Mouse (Mus musculus): Measurements from ENCODE around the gene Ankrd52. TPM values are rescaled to one million over a fixed set of nuclear protein-coding genes. Genes with fewer than 3 reads are reported as not detected.

Ankrd52 gene
- polyA plus RNA-seq, 1 experiment from 2014 or later: 9.6 TPM

DNA sequence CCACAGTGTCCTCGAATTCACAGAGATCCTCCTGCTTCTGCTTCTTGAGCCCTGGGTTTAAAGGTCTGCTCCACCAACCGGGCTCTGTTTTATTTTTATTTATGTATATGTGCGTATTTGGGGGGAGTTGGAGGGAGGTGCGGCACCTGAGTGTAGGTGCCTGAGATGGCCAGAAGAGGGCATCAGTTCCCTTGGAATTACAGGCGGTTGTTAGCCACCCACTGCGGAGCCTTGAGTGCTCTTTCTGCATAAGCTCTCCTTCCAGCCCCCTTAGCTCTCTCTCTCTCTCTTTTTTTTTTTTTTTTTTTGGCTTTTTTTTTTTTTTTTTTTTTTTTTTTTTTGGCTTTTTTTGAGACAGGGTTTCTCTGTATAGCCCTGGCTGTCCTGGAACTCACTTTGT is 2.5 kb upstream of the Ankrd52 start:
- Histone ChIP-seq H3K9me3 (no peaks in the 10 kb centered on the region), H3K36me3 (peaks cover 15% of the 10 kb centered on the region)

DNA sequence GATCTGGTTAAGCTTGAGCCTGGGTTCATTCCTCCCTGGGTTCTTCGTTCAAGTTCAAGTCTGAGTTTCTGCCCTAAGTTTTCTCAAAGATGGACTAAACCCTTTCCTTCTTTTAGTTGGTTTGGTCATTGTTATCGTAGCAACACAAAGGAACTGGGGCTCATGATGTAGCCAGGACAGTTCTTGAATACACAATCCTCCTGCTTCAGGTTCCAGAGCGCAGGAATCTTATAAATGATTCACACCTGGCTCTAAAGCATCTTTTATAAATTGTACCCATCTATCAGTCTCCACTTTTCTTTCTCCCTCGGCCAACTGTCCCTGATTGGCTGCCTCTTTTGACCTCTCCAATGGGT is 838 bp upstream of the Ankrd52 start:
- peak overlapping the region; percentile 98 for H3K27ac ChIP-seq
- H3K27me3 ChIP-seq (ENCODE audit: insufficient read depth, poor library complexity, severe bottlenecking): no peaks in the 10 kb centered on the region
- H3K4me3 ChIP-seq: peak overlapping the region; percentile 98
- no peak for DNase-seq (ENCODE audit: low spot score)
- peaks cover 32% of the 10 kb centered on the region for H3K36me3 ChIP-seq
- WGBS: 49% methylated on average over 4 of the region's 4 CpGs
- no peaks in the 10 kb centered on the region for H3K9me3 ChIP-seq
- H3K4me1 ChIP-seq (replicated peaks): peaks cover 28% of the 10 kb centered on the region

More for the DNA sequence above, 2.5 kb upstream of the Ankrd52 start:
- no peaks in the 10 kb centered on the region for H3K27me3 ChIP-seq (ENCODE audit: insufficient read depth, poor library complexity, severe bottlenecking)
- WGBS: 77% methylated on average over 6 of the region's 6 CpGs
- peaks cover 35% of the 10 kb centered on the region for H3K4me1 ChIP-seq (replicated peaks)
- no peak for DNase-seq (ENCODE audit: low spot score)
- H3K27ac ChIP-seq: no peak overlapping the region
- H3K4me3 ChIP-seq: no peak overlapping the region

- peak; percentile 71 for DNase-seq (ENCODE audit: low spot score)
- H3K4me1 ChIP-seq (replicated peaks): peaks cover 28% of the 10 kb centered on the region
- peak overlapping the region; percentile 98 for H3K27ac ChIP-seq
- peaks cover 45% of the 10 kb centered on the region for H3K36me3 ChIP-seq
- H3K4me3 ChIP-seq: peak overlapping the region; percentile 98
- under 1% methylated on average over 46 of the region's 47 CpGs for WGBS
- no peaks in the 10 kb centered on the region for H3K9me3 ChIP-seq
- no peaks in the 10 kb centered on the region for H3K27me3 ChIP-seq (ENCODE audit: insufficient read depth, poor library complexity, severe bottlenecking)
Observed at GRCm38 (mm10) chr10:128377222-128377939, 466 bp downstream of the Ankrd52 start.

DNA sequence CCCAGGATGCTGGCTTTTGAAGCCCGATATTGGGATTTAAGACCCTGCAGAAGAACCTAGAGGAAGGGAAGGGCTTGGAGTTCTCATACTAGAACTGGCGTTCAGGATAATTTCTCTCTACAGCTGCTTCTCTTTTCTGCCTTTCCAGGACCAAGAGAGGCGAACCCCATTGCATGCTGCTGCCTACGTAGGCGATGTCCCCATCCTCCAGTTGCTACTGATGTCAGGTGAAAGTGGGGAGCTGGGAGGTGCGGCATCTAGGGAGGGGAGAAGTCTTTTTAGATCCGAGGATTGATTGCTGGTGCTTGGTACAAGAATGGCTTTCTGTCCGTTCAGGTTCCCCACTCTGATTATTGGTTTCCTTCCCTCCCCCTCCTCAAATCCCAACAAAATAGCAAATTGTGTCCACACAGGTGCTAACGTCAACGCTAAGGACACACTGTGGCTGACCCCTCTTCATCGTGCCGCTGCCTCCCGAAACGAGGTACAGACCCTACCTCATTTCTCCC is 1.1 kb downstream of the Ankrd52 start:
- Histone ChIP-seq H3K27ac (peak overlapping the region; percentile 98), H3K4me3 (peak overlapping the region; percentile 98), H3K27me3 (ENCODE audit: insufficient read depth, poor library complexity, severe bottlenecking) (no peaks in the 10 kb centered on the region), H3K36me3 (peaks cover 51% of the 10 kb centered on the region), H3K4me1 (replicated peaks) (peaks cover 28% of the 10 kb centered on the region), H3K9me3 (no peaks in the 10 kb centered on the region)
- DNase-seq (ENCODE audit: low spot score): no peak
- WGBS: 61% methylated on average over 14 of the region's 14 CpGs

- no peak for DNase-seq (ENCODE audit: low spot score)
- peak overlapping the region; percentile 98 for H3K4me3 ChIP-seq
- no peaks in the 10 kb centered on the region for H3K9me3 ChIP-seq
- H3K4me1 ChIP-seq (replicated peaks): peaks cover 28% of the 10 kb centered on the region
- peaks cover 56% of the 10 kb centered on the region for H3K36me3 ChIP-seq
- H3K27me3 ChIP-seq (ENCODE audit: insufficient read depth, poor library complexity, severe bottlenecking): no peaks in the 10 kb centered on the region
- peak overlapping the region; percentile 98; the same call in 1 of the 2 replicates for H3K27ac ChIP-seq
- WGBS: 78% methylated on average over 3 of the region's 3 CpGs
Observed at GRCm38 (mm10) chr10:128378462-128378861, 1.5 kb downstream of the Ankrd52 start.

DNA sequence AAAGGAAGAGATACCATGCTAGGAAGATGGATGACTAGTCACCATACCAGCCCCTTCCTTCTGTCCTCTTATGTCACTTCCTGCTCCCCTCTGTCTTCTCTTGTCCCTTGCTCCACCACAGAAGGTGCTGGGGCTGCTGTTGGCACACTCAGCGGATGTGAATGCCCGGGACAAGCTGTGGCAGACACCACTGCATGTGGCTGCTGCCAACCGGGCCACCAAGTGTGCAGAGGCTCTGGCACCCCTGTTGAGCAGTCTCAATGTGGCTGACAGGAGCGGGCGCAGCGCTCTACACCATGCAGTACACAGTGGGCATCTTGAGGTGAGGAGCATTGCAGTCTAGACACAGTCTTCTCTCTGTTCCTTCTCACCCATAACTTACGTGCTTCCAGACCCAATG is 2.3 kb downstream of the Ankrd52 start:
- Histone ChIP-seq H3K9me3 (no peaks in the 10 kb centered on the region), H3K36me3 (peaks cover 64% of the 10 kb centered on the region), H3K4me1 (replicated peaks) (peaks cover 28% of the 10 kb centered on the region), H3K27ac (no peak overlapping the region), H3K27me3 (ENCODE audit: insufficient read depth, poor library complexity, severe bottlenecking) (no peaks in the 10 kb centered on the region), H3K4me3 (no peak overlapping the region)
- WGBS: 98% methylated on average over 7 of the region's 7 CpGs
- DNase-seq (ENCODE audit: low spot score): no peak

DNA sequence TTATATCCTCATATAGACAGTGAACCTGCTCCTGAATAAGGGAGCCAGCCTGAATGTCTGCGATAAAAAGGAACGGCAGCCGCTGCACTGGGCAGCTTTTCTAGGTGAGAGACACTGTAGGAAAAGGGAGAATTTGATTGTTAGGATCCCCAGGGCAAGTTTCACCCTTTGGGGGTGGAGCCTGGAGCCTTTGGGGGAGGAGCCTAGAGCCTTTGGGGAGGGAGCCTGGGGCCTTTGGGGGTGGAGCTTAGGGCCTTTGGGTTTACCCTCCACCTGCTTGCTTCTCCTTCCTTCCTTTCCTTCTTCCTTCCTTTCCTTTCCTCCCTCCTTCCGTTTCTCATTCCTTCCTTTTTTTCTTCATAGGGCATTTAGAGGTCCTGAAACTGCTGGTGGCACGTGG is 3.6 kb downstream of the Ankrd52 start:
- Histone ChIP-seq H3K4me3 (no peak overlapping the region), H3K9me3 (no peaks in the 10 kb centered on the region), H3K36me3 (peaks cover 77% of the 10 kb centered on the region), H3K4me1 (replicated peaks) (peaks cover 28% of the 10 kb centered on the region), H3K27me3 (ENCODE audit: insufficient read depth, poor library complexity, severe bottlenecking) (no peaks in the 10 kb centered on the region), H3K27ac (no peak overlapping the region)
- whole genome bisulfite sequencing: 88% methylated on average over 5 of the region's 5 CpGs
- no peak for DNase-seq (ENCODE audit: low spot score)

GRCm38 (mm10) chr10:128382482-128382881 is 5.6 kb downstream of the Ankrd52 start:
- H3K27me3 ChIP-seq (ENCODE audit: insufficient read depth, poor library complexity, severe bottlenecking): no peaks in the 10 kb centered on the region
- H3K27ac ChIP-seq: no peak overlapping the region
- DNase-seq (ENCODE audit: low spot score): no peak
- whole genome bisulfite sequencing: 83% methylated on average over 8 of the region's 8 CpGs
- peaks cover 18% of the 10 kb centered on the region for H3K4me1 ChIP-seq (replicated peaks)
- no peaks in the 10 kb centered on the region for H3K9me3 ChIP-seq
- H3K4me3 ChIP-seq: no peak overlapping the region
- H3K36me3 ChIP-seq: peaks cover 96% of the 10 kb centered on the region

GRCm38 (mm10) chr10:128385902-128386301 is 9.0 kb downstream of the Ankrd52 start:
- Histone ChIP-seq H3K9me3 (no peaks in the 10 kb centered on the region), H3K36me3 (peaks cover 100% of the 10 kb centered on the region), H3K4me3 (no peak overlapping the region), H3K4me1 (replicated peaks) (no peaks in the 10 kb centered on the region), H3K27me3 (ENCODE audit: insufficient read depth, poor library complexity, severe bottlenecking) (no peaks in the 10 kb centered on the region), H3K27ac (no peak overlapping the region)
- no peak for DNase-seq (ENCODE audit: low spot score)
- whole genome bisulfite sequencing: 88% methylated on average over 7 of the region's 7 CpGs

GRCm38 (mm10) chr10:128388941-128389340 is 12.0 kb downstream of the Ankrd52 start:
- Histone ChIP-seq H3K27me3 (ENCODE audit: insufficient read depth, poor library complexity, severe bottlenecking) (no peaks in the 10 kb centered on the region), H3K4me3 (no peak overlapping the region), H3K4me1 (replicated peaks) (peaks cover 13% of the 10 kb centered on the region), H3K27ac (no peak overlapping the region), H3K36me3 (peaks cover 100% of the 10 kb centered on the region), H3K9me3 (no peaks in the 10 kb centered on the region)
- WGBS: 91% methylated on average over 14 of the region's 14 CpGs
- DNase-seq (ENCODE audit: low spot score): no peak

DNA sequence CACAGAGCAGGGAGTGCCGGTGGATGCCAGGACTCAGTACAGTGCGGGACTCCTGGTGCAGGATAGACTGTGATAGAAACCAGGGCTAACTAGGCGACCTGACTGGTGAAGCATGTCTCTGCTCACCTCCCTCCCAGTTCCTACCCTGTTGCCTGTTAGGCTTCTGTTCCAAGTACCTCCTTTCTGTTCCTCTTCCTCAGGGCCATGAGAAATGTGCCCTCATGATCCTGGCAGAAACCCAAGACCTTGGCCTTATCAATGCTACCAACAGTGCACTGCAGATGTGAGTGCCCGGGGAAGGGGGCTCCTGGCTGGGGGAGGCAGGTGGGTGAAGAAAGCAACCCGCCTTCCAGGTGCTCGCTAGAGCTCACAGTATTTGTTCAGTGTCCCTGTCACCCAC is 12.7 kb downstream of the Ankrd52 start:
- DNase-seq (ENCODE audit: low spot score): no peak
- no peaks in the 10 kb centered on the region for H3K9me3 ChIP-seq
- no peak overlapping the region for H3K27ac ChIP-seq
- H3K4me3 ChIP-seq: no peak overlapping the region
- WGBS: 92% methylated on average over 6 of the region's 6 CpGs
- H3K4me1 ChIP-seq (replicated peaks): peaks cover 16% of the 10 kb centered on the region
- no peaks in the 10 kb centered on the region for H3K27me3 ChIP-seq (ENCODE audit: insufficient read depth, poor library complexity, severe bottlenecking)
- H3K36me3 ChIP-seq: peaks cover 100% of the 10 kb centered on the region

DNA sequence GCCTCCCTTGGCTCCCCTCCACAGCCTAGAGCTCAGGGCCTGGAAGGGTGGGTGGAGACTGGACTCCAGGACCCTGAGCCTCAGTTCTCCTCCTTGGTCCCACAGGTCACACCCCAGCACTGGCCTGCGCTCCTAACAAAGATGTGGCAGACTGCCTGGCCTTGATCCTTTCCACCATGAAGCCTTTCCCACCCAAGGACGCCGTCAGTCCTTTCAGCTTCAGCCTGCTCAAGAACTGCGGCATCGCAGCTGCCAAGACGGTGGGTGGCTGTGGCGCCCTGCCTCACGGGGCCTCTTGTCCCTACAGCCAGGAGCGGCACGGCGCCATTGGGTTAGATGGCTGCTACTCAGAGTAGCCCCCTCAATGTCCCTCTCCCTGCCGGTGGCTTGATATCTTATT is 13.5 kb downstream of the Ankrd52 start:
- peaks cover 16% of the 10 kb centered on the region for H3K4me1 ChIP-seq (replicated peaks)
- H3K27me3 ChIP-seq (ENCODE audit: insufficient read depth, poor library complexity, severe bottlenecking): no peaks in the 10 kb centered on the region
- WGBS: 90% methylated on average over 12 of the region's 12 CpGs
- no peaks in the 10 kb centered on the region for H3K9me3 ChIP-seq
- H3K27ac ChIP-seq: no peak overlapping the region
- no peak overlapping the region for H3K4me3 ChIP-seq
- peaks cover 100% of the 10 kb centered on the region for H3K36me3 ChIP-seq
- DNase-seq (ENCODE audit: low spot score): no peak

DNA sequence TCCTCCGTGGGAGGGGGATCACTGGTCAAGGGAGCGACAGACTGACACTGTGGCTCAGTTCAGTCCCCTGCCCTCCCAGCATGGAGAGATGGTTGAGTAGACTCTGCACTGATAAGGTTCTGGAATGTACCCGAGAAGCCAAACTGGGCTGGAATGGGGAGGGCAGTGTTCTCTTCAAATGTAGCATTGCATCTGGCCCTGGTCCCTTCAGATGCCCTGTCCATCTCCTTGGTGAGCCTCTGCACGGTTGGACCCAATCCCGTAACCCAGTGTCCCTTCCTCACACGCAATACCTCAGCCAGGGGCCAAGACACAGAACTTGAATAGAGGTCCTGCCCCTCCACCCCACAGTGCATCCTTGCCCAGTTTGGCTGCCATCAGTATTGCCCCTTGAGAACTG is 14.9 kb downstream of the Ankrd52 start:
- H3K4me1 ChIP-seq (replicated peaks): peaks cover 20% of the 10 kb centered on the region
- H3K27me3 ChIP-seq (ENCODE audit: insufficient read depth, poor library complexity, severe bottlenecking): no peaks in the 10 kb centered on the region
- H3K9me3 ChIP-seq: no peaks in the 10 kb centered on the region
- peaks cover 100% of the 10 kb centered on the region for H3K36me3 ChIP-seq
- DNase-seq (ENCODE audit: low spot score): no peak
- WGBS: 78% methylated on average over 6 of the region's 6 CpGs
- H3K27ac ChIP-seq: no peak overlapping the region
- no peak overlapping the region for H3K4me3 ChIP-seq

Data from hindbrain, embryonic 10.5 days (tissue).